Mouse (Mus musculus) CH12.LX (cell line): ENCODE measurements around the gene Sobp. TPM values are rescaled to one million over a fixed set of nuclear protein-coding genes. Genes with fewer than 3 reads are reported as not detected.

ENCODE experiments used
- DNase-seq: peaks from one replicate; pipeline ENCODE4 v3.0.0-alpha.2; 2013; ENCODE audit errors: extremely low read depth
- H3K27ac ChIP-seq: 2 replicates; pipeline ENCODE4 v1.5.1; 2012; ENCODE audit warnings: low read depth, mild to moderate bottlenecking, control low read depth, moderate library complexity; ENCODE audit not compliant: insufficient read depth
- H3K27me3 ChIP-seq: replicated peaks from 2 replicates; pipeline ENCODE3; 2012; ENCODE audit warnings: inconsistent platforms
- H3K36me3 ChIP-seq, 2 experiments: replicated peaks in 1 of 2; 2 replicates each; pipeline versions ENCODE3 to v1.6.1; 2012; ENCODE audit warnings: inconsistent platforms in 1 of 2, low read length in 1 of 2, mild to moderate bottlenecking in 1 of 2, mixed read lengths in 1 of 2, moderate library complexity in 1 of 2; ENCODE audit not compliant: control insufficient read depth in 1 of 2, insufficient read depth in 1 of 2
- H3K4me1 ChIP-seq, 2 experiments: 2 replicates each; pipeline ENCODE4 v1.6.1; 2012; ENCODE audit warnings: inconsistent platforms in 1 of 2, moderate library complexity in 1 of 2; ENCODE audit not compliant: insufficient read depth in 2 of 2, control insufficient read depth in 1 of 2
- H3K4me2 ChIP-seq: 2 replicates; pipeline ENCODE4 v1.6.1; 2012; ENCODE audit warnings: low read depth, mild to moderate bottlenecking, control low read depth; ENCODE audit not compliant: poor library complexity, insufficient read depth, severe bottlenecking
- H3K4me3 ChIP-seq, 3 experiments: fragments of 150-350 bp in 1 of 3; sonication (generic) in 1 of 3; replicated peaks in 1 of 3; 2 replicates each; pipeline versions ENCODE3 to v1.5.1; 2011 to 2012; ENCODE audit warnings: low read depth in 2 of 3, low read length in 2 of 3, mild to moderate bottlenecking in 2 of 3, moderate library complexity in 2 of 3, control low read depth in 1 of 3, improper control_type of control experiment in 1 of 3, inconsistent platforms in 1 of 3, mixed read lengths in 1 of 3; ENCODE audit not compliant: poor library complexity in 1 of 3
- H3K79me2 ChIP-seq: replicated peaks from 2 replicates; pipeline ENCODE4 v1.6.1; 2012; ENCODE audit warnings: mild to moderate bottlenecking, moderate library complexity; ENCODE audit not compliant: control insufficient read depth, poor library complexity, insufficient read depth, severe bottlenecking; ENCODE audit errors: extremely low read depth
- H3K9ac ChIP-seq: 2 replicates; pipeline ENCODE4 v1.6.1; 2012; ENCODE audit warnings: low read depth, mild to moderate bottlenecking, control low read depth, moderate library complexity; ENCODE audit not compliant: insufficient read depth
- H3K9me3 ChIP-seq: replicated peaks from 2 replicates; pipeline ENCODE3; 2012; ENCODE audit warnings: low read length, inconsistent platforms, mixed read lengths
- BHLHE40 ChIP-seq: IDR thresholded peaks from 2 replicates; pipeline ENCODE4 v1.6.1; 2011; ENCODE audit warnings: mild to moderate bottlenecking, low read depth, low read length, improper control_type of control experiment
- CHD2 ChIP-seq: IDR thresholded peaks from 2 replicates; pipeline ENCODE4 v1.6.1; 2011; ENCODE audit warnings: low read length, improper control_type of control experiment
- CTCF ChIP-seq, 2 experiments: IDR thresholded peaks in 1 of 2; conservative IDR thresholded peaks in 1 of 2; 2 replicates each; pipeline ENCODE4 v1.5.1; 2011 to 2012; ENCODE audit warnings: low read depth in 2 of 2, low read length in 2 of 2, improper control_type of control experiment in 1 of 2, inconsistent platforms in 1 of 2, mild to moderate bottlenecking in 1 of 2, moderate library complexity in 1 of 2
- E2F4 ChIP-seq: IDR thresholded peaks from 2 replicates; pipeline ENCODE4 v1.6.1; 2011; ENCODE audit warnings: low read depth, low read length, improper control_type of control experiment; ENCODE audit not compliant: insufficient replicate concordance
- ELF1 ChIP-seq: IDR thresholded peaks from 2 replicates; pipeline ENCODE4 v1.6.1; 2014; ENCODE audit warnings: low read depth, mild to moderate bottlenecking, inconsistent platforms, low read length, improper control_type of control experiment
- GABPA ChIP-seq: IDR thresholded peaks from 2 replicates; pipeline ENCODE4 v1.6.1; 2012; ENCODE audit warnings: low read depth, low read length, improper control_type of control experiment, inconsistent platforms; ENCODE audit not compliant: insufficient replicate concordance
- HCFC1 ChIP-seq: IDR thresholded peaks from 2 replicates; pipeline ENCODE4 v1.6.1; 2012; ENCODE audit warnings: low read depth, mild to moderate bottlenecking, inconsistent platforms, low read length, improper control_type of control experiment
- JUN ChIP-seq: IDR thresholded peaks from 2 replicates; pipeline ENCODE4 v1.6.1; 2011; ENCODE audit warnings: low read depth, mild to moderate bottlenecking, low read length, improper control_type of control experiment, moderate library complexity; ENCODE audit not compliant: insufficient read depth
- KAT2A ChIP-seq: IDR thresholded peaks from 2 replicates; pipeline ENCODE4 v1.6.1; 2012; ENCODE audit warnings: low read length, improper control_type of control experiment, inconsistent platforms; ENCODE audit not compliant: insufficient replicate concordance
- MAX ChIP-seq: IDR thresholded peaks from 2 replicates; pipeline ENCODE4 v1.6.1; 2011; ENCODE audit warnings: low read length, improper control_type of control experiment
- MAZ ChIP-seq: IDR thresholded peaks from 2 replicates; pipeline ENCODE4 v1.6.1; 2012; ENCODE audit warnings: low read depth, mild to moderate bottlenecking, inconsistent platforms, low read length, improper control_type of control experiment, moderate library complexity
- MXI1 ChIP-seq: IDR thresholded peaks from 2 replicates; pipeline ENCODE4 v1.6.1; 2011; ENCODE audit warnings: mild to moderate bottlenecking, low read depth, low read length, improper control_type of control experiment
- MYC ChIP-seq: IDR thresholded peaks from 2 replicates; pipeline ENCODE4 v1.6.1; 2011; ENCODE audit warnings: low read depth, mild to moderate bottlenecking, improper control_type of control experiment, low read length
- NRF1 ChIP-seq: IDR thresholded peaks from 2 replicates; pipeline ENCODE4 v1.6.1; 2014; ENCODE audit warnings: low read depth, mild to moderate bottlenecking, inconsistent platforms, low read length, improper control_type of control experiment, moderate library complexity
- POLR2AphosphoS2 ChIP-seq: IDR thresholded peaks from 2 replicates; pipeline ENCODE4 v1.6.1; 2011; ENCODE audit warnings: low read depth, low read length, improper control_type of control experiment
- RCOR1 ChIP-seq: conservative IDR thresholded peaks from 2 replicates; pipeline ENCODE4 v1.6.1; 2012; ENCODE audit warnings: low read depth, mild to moderate bottlenecking, inconsistent platforms, low read length, improper control_type of control experiment
- SIN3A ChIP-seq: IDR thresholded peaks from 2 replicates; pipeline ENCODE4 v1.6.1; 2012; ENCODE audit warnings: low read length, improper control_type of control experiment, inconsistent platforms
- SMC3 ChIP-seq: IDR thresholded peaks from 2 replicates; pipeline ENCODE4 v1.6.1; 2011; ENCODE audit warnings: low read depth, low read length, improper control_type of control experiment
- TBP ChIP-seq: conservative IDR thresholded peaks from 2 replicates; pipeline ENCODE4 v1.6.1; 2011; ENCODE audit warnings: low read depth, low read length, improper control_type of control experiment
- TCF12 ChIP-seq: IDR thresholded peaks from 2 replicates; pipeline ENCODE4 v1.6.1; 2014; ENCODE audit warnings: low read depth, mild to moderate bottlenecking, inconsistent platforms, low read length, improper control_type of control experiment
- UBTF ChIP-seq: IDR thresholded peaks from 2 replicates; pipeline ENCODE4 v1.6.1; 2012; ENCODE audit warnings: low read depth, mild to moderate bottlenecking, inconsistent platforms, low read length, improper control_type of control experiment, moderate library complexity
- USF1 ChIP-seq: IDR thresholded peaks from 2 replicates; pipeline ENCODE4 v1.6.1; 2014; ENCODE audit warnings: low read depth, mild to moderate bottlenecking, inconsistent platforms, low read length, improper control_type of control experiment
- USF2 ChIP-seq: conservative IDR thresholded peaks from 2 replicates; pipeline ENCODE4 v1.6.1; 2011; ENCODE audit warnings: low read depth, low read length, improper control_type of control experiment
- ZMIZ1 ChIP-seq: IDR thresholded peaks from 2 replicates; pipeline ENCODE4 v1.6.1; 2012; ENCODE audit warnings: low read depth, mild to moderate bottlenecking, inconsistent platforms, low read length, improper control_type of control experiment
- ZNF384 ChIP-seq: IDR thresholded peaks from 2 replicates; pipeline ENCODE4 v1.6.1; 2012; ENCODE audit warnings: low read depth, low read length, improper control_type of control experiment, inconsistent platforms
- dilution Hi-C: fragments of 300-500 bp; cut with MboI; formaldehyde crosslinking; loops from 2 replicates; pipeline ENCODE4 v1.14.3; 2020; ENCODE audit warnings: low sequenced_read_pairs; ENCODE audit not compliant: extremely low pct_unique_long_range_greater_than_20kb, extremely low pct_ligation_motif_present
- in situ Hi-C: fragments of 300-500 bp; cut with MboI; formaldehyde crosslinking; loops from 3 replicates; pipeline ENCODE4 v1.14.3; 2019; ENCODE audit warnings: low sequenced_read_pairs, low pct_ligation_motif_present, low pct_unique_long_range_greater_than_20kb, mixed read lengths
- polyA plus RNA-seq: library from polyadenylated mRNA; unstranded; fragments of >175 nt; gene quantifications from 2 replicates; pipeline ENCODE4 v1.2.1, GENCODE M21; 2012; ENCODE audit warnings: low read depth; ENCODE audit not compliant: insufficient read length
- total RNA-seq, 2 experiments: library from RNA; depleted of rRNA; stranded (reverse); fragments of 300-350 nt in 1 of 2; fragments of >200 nt in 1 of 2; gene quantifications; 2 replicates each; pipeline ENCODE4 v1.2.3; 2012 to 2014

The Sobp gene
- total and polyA plus RNA-seq, 3 experiments, result 0.04 to 0.77 (median 0.08) TPM

GRCm38 (mm10) chr10:43087421-43087820, 86.9 kb downstream of the Sobp start:
- in situ Hi-C loops, result no loop called here
- no peak overlapping the region for H3K4me3 ChIP-seq
- no peaks in the 10 kb centered on the region for H3K36me3 ChIP-seq
- H3K4me2 ChIP-seq, result no peak overlapping the region
- DNase-seq, result no peak
- no peaks in the 10 kb centered on the region for H3K27me3 ChIP-seq
- no peaks in the 10 kb centered on the region for H3K79me2 ChIP-seq
- TF ChIP-seq ELF1 (no peak), MXI1 (no peak), JUN (no peak), HCFC1 (no peak), BHLHE40 (no peak), MAX (no peak), SIN3A (no peak), GABPA (no peak), NRF1 (no peak), E2F4 (no peak), MYC (no peak), SMC3 (no peak), RCOR1 (no peak)
- TF ChIP-seq, all 38 proteins: peak for 0
- H3K4me1 ChIP-seq, result peaks cover 0 to 8% of the 10 kb centered on the region in 2 experiments; a peak in 2 of 4 replicates
- no peak overlapping the region for H3K27ac ChIP-seq
- H3K9me3 ChIP-seq, result no peaks in the 10 kb centered on the region
- H3K9ac ChIP-seq, result no peak overlapping the region
- dilution Hi-C loops, result no loop called here

DNA sequence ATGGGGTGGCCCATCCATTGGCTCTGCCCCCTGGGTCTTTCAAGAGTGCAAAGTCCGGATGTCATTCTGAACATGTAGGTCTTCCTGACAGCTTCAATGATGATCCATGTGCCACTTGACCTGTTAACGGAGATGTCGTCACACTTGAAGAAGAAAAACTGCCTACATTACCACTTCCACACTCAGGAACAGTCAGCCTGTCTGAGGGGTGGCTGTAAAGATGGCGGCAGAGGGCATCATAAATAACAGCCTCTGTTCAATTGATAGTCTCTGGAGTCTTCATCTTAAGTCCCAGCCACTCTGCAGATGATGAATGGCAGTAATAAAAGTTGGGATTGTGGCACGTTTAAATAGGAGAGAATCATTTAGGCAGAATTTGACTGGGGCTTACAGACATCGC, 87.4 kb downstream of the Sobp start:
- TF ChIP-seq USF1 (no peak), TBP (no peak), POLR2AphosphoS2 (no peak), TCF12 (no peak), SMC3 (no peak), E2F4 (no peak), CTCF (conservative IDR thresholded peaks at IDR 0.05 in 1 of 2, IDR thresholded peaks at IDR 0.05 in 1 of 2; ENCODE audit: low read depth in 2 of 2, low read length in 2 of 2) (no peak), ZNF384 (no peak), MAZ (no peak), ZMIZ1 (no peak), KAT2A (no peak), USF2 (no peak), ELF1 (no peak), CHD2 (no peak), MYC (no peak), UBTF (no peak), MAX (no peak)
- no peak overlapping the region for H3K4me3 ChIP-seq
- no peaks in the 10 kb centered on the region for H3K36me3 ChIP-seq
- H3K9me3 ChIP-seq, result no peaks in the 10 kb centered on the region
- no peak for DNase-seq
- H3K79me2 ChIP-seq, result no peaks in the 10 kb centered on the region
- H3K4me2 ChIP-seq, result no peak overlapping the region
- H3K27me3 ChIP-seq, result no peaks in the 10 kb centered on the region
- peaks cover 0 to 8% of the 10 kb centered on the region in 2 experiments; a peak in 2 of 4 replicates for H3K4me1 ChIP-seq
- dilution Hi-C loops (no loop called here), in situ Hi-C loops (no loop called here)
- no peak overlapping the region for H3K27ac ChIP-seq
- no peak overlapping the region for H3K9ac ChIP-seq
